Mouse (Mus musculus): Measurements from ENCODE around the gene Slamf9. TPM values are rescaled to one million over a fixed set of nuclear protein-coding genes. Genes with fewer than 3 reads are reported as not detected.
A peak's percentile ranks its signal among the peaks of the same experiment; 100 is the strongest.

Gene Slamf9
- polyA plus RNA-seq, 1 experiment from 2014 or later, result 0.55 TPM

DNA sequence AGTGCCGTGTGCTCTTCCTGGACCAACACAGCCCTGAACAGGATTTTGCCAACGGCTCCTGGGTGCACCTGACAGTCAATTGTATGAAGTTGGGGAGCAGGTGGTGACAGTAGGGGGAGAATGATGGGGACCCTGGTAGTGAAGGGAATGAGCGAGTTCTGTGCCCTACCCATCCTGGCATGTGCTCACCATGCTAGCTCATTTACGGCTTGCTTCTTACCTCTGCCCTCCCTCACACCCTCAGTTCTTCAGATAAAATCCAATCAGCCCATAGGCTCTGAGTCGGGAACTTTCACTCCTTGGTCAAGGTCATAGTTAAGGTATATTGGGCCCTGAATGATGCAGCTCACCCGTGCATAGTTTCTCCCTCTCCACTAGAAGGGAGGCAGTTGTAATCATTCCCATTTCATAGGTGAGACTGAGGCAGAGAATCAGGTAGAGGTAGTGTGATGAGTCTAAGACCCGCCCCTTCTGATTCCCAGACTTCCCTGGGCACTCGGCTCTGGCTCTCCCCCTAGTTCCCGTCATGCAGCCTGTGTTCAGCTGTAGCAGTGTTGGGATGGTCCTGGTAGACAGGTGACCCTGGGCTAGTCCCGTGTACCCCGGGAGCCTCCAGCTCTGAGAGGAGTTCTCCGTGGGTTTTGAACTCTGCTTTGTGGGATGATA, 14.6 kb downstream of the Slamf9 start:
- no peaks in the 10 kb centered on the region for H3K4me1 ChIP-seq (replicated peaks; ENCODE audit: control insufficient read depth, insufficient read depth, low read length)
- H3K27ac ChIP-seq (ENCODE audit: low read depth, low read length), result no peak overlapping the region
- 0 out of 2 replicates have a peak overlapping the region, but pooled peaks have one; percentile 26 for H3K4me3 ChIP-seq (ENCODE audit: low read depth, low read length)
- no peak overlapping the region for H3K9ac ChIP-seq (ENCODE audit: low read depth, low read length)
- no peaks in the 10 kb centered on the region for H3K36me3 ChIP-seq (ENCODE audit: control insufficient read depth, insufficient read depth, low read length)
- DNase-seq (ENCODE audit: low spot score) (no peak), ATAC-seq (replicated peaks; ENCODE audit: low FRiP score) (peak; percentile 14; the same call in 1 of the 2 replicates)
- H3K27me3 ChIP-seq (replicated peaks; ENCODE audit: control insufficient read depth, insufficient read depth, low read length), result peaks cover 11% of the 10 kb centered on the region; the same call in 1 of the 2 replicates
- WGBS, result 53% methylated on average over 12 of the region's 12 CpGs
- H3K9me3 ChIP-seq (ENCODE audit: control insufficient read depth, low read length), result no peaks in the 10 kb centered on the region
- peak overlapping the region; percentile 46 for H3K4me2 ChIP-seq

GRCm38 (mm10) chr1:172490261-172490661, 15.1 kb downstream of the Slamf9 start:
- ATAC-seq (replicated peaks; ENCODE audit: low FRiP score) (peak; percentile 53), DNase-seq (ENCODE audit: low spot score) (peak; percentile 85)
- Histone ChIP-seq H3K9me3 (ENCODE audit: control insufficient read depth, low read length) (no peaks in the 10 kb centered on the region), H3K4me3 (ENCODE audit: low read depth, low read length) (0 out of 2 replicates have a peak overlapping the region, but pooled peaks have one; percentile 26), H3K4me2 (peak overlapping the region; percentile 46), H3K4me1 (replicated peaks; ENCODE audit: control insufficient read depth, insufficient read depth, low read length) (no peaks in the 10 kb centered on the region), H3K36me3 (ENCODE audit: control insufficient read depth, insufficient read depth, low read length) (no peaks in the 10 kb centered on the region), H3K27me3 (replicated peaks; ENCODE audit: control insufficient read depth, insufficient read depth, low read length) (peaks cover 10% of the 10 kb centered on the region; the same call in 1 of the 2 replicates), H3K9ac (ENCODE audit: low read depth, low read length) (peak overlapping the region; percentile 12; the same call in 1 of the 2 replicates), H3K27ac (ENCODE audit: low read depth, low read length) (no peak overlapping the region)
- WGBS, result 15% methylated on average over 10 of the region's 10 CpGs

GRCm38 (mm10) chr1:172492047-172492446, 16.9 kb downstream of the Slamf9 start:
- H3K27me3 ChIP-seq (replicated peaks; ENCODE audit: control insufficient read depth, insufficient read depth, low read length), result peaks cover 10% of the 10 kb centered on the region
- H3K9me3 ChIP-seq (ENCODE audit: control insufficient read depth, low read length), result no peaks in the 10 kb centered on the region
- WGBS, result 91% methylated on average over 8 of the region's 8 CpGs
- H3K9ac ChIP-seq (ENCODE audit: low read depth, low read length), result no peak overlapping the region
- no peak overlapping the region for H3K27ac ChIP-seq (ENCODE audit: low read depth, low read length)
- H3K4me2 ChIP-seq, result no peak overlapping the region
- H3K36me3 ChIP-seq (ENCODE audit: control insufficient read depth, insufficient read depth, low read length), result no peaks in the 10 kb centered on the region
- no peaks in the 10 kb centered on the region for H3K4me1 ChIP-seq (replicated peaks; ENCODE audit: control insufficient read depth, insufficient read depth, low read length)
- ATAC-seq (replicated peaks; ENCODE audit: low FRiP score) (no peak), DNase-seq (ENCODE audit: low spot score) (no peak)
- H3K4me3 ChIP-seq (ENCODE audit: low read depth, low read length), result no peak overlapping the region

- WGBS, result 56% methylated on average over 6 of the region's 6 CpGs
- Histone ChIP-seq H3K27ac (ENCODE audit: low read depth, low read length) (no peak overlapping the region), H3K27me3 (replicated peaks; ENCODE audit: control insufficient read depth, insufficient read depth, low read length) (peaks cover 10% of the 10 kb centered on the region), H3K9ac (ENCODE audit: low read depth, low read length) (no peak overlapping the region), H3K4me1 (replicated peaks; ENCODE audit: control insufficient read depth, insufficient read depth, low read length) (0 out of 2 replicates have a peak, but pooled peaks cover 2% of the 10 kb centered on the region), H3K4me3 (ENCODE audit: low read depth, low read length) (no peak overlapping the region), H3K4me2 (no peak overlapping the region), H3K36me3 (ENCODE audit: control insufficient read depth, insufficient read depth, low read length) (no peaks in the 10 kb centered on the region), H3K9me3 (ENCODE audit: control insufficient read depth, low read length) (no peaks in the 10 kb centered on the region)
- no peak for DNase-seq (ENCODE audit: low spot score)
- ATAC-seq (replicated peaks; ENCODE audit: low FRiP score), result no peak
Measured at GRCm38 (mm10) chr1:172493516-172493915, 18.4 kb downstream of the Slamf9 start.

DNA sequence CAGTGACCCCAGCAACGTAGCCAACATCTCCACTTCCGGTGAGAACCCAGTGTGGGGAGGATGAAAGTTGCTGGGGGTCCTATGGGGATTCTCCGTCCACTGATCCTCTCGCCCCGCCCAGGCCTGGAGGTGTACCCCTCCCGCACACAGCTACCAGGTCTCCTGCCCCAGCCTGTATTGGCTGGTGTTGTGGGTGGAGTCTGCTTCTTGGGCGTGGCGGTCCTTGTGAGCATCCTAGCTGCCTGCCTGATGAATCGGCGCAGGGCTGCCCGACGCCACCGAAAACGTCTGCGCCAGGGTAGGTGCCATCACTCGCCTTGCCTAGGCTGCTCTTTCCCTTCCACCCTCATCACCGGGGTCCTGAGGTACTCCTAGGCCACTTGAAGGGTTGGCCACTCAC, 20.9 kb downstream of the Slamf9 start:
- DNase-seq (ENCODE audit: low spot score) (no peak), ATAC-seq (replicated peaks; ENCODE audit: low FRiP score) (no peak)
- H3K27me3 ChIP-seq (replicated peaks; ENCODE audit: control insufficient read depth, insufficient read depth, low read length), result peaks cover 3% of the 10 kb centered on the region; the same call in 1 of the 2 replicates
- WGBS, result 65% methylated on average over 16 of the region's 17 CpGs
- no peak overlapping the region for H3K9ac ChIP-seq (ENCODE audit: low read depth, low read length)
- H3K4me2 ChIP-seq, result no peak overlapping the region
- no peak overlapping the region for H3K4me3 ChIP-seq (ENCODE audit: low read depth, low read length)
- H3K4me1 ChIP-seq (replicated peaks; ENCODE audit: control insufficient read depth, insufficient read depth, low read length), result 0 out of 2 replicates have a peak, but pooled peaks cover 2% of the 10 kb centered on the region
- H3K36me3 ChIP-seq (ENCODE audit: control insufficient read depth, insufficient read depth, low read length), result no peaks in the 10 kb centered on the region
- H3K9me3 ChIP-seq (ENCODE audit: control insufficient read depth, low read length), result no peaks in the 10 kb centered on the region
- no peak overlapping the region for H3K27ac ChIP-seq (ENCODE audit: low read depth, low read length)

- Histone ChIP-seq H3K4me1 (replicated peaks; ENCODE audit: control insufficient read depth, insufficient read depth, low read length) (peaks cover 12% of the 10 kb centered on the region), H3K4me2 (no peak overlapping the region), H3K9ac (ENCODE audit: low read depth, low read length) (no peak overlapping the region), H3K27ac (ENCODE audit: low read depth, low read length) (no peak overlapping the region), H3K4me3 (ENCODE audit: low read depth, low read length) (no peak overlapping the region), H3K27me3 (replicated peaks; ENCODE audit: control insufficient read depth, insufficient read depth, low read length) (peaks cover 3% of the 10 kb centered on the region; the same call in 1 of the 2 replicates), H3K9me3 (ENCODE audit: control insufficient read depth, low read length) (no peaks in the 10 kb centered on the region), H3K36me3 (ENCODE audit: control insufficient read depth, insufficient read depth, low read length) (no peaks in the 10 kb centered on the region)
- DNase-seq (ENCODE audit: low spot score) (no peak), ATAC-seq (replicated peaks; ENCODE audit: low FRiP score) (no peak)
- 60% methylated on average over 10 of the region's 10 CpGs for WGBS
Measured at GRCm38 (mm10) chr1:172497428-172497827, 22.3 kb downstream of the Slamf9 start.

DNA sequence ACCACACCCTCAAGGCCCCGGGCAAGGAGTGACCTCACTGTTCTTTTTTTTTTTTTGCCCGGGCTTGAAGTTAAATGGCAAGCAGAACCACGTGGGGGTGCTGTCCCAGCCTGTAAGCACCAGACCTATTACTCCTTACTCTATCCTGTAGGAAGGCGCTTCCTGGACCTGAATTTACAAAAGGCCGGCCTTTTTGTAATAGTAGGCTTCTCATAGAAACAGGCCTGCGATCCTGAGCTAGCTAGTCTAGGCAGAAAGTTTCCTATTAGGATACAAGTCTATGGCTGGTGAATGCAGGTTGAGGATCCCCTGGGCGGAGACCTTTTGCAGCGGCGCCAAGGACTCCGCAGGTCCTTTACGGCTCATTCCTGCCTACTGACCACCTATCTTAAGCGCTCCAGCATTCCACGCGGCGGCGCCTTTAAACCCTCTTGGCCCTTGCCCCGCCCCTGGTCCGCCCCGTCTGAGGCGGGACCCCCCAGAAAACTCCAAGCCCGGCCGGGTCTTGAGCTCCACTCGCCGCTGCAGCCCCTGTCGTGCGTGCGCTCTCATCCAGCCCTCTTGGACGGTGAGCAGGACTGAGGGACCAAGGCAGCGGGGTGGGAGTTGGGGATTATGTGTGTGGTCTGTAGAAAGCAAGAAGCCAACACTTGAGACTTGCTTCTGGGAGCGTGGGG, 24.7 kb downstream of the Slamf9 start, which contains the start of gene Tagln2:
Tagln2 (plus strand) TSS at position 283 of the 677 bp plus-strand sequence.
- WGBS, result 1% methylated on average over 30 of the region's 30 CpGs
- H3K27me3 ChIP-seq (replicated peaks; ENCODE audit: control insufficient read depth, insufficient read depth, low read length), result peaks cover 3% of the 10 kb centered on the region; the same call in 1 of the 2 replicates
- ATAC-seq (replicated peaks; ENCODE audit: low FRiP score) (peak; percentile 61), DNase-seq (ENCODE audit: low spot score) (peak; percentile 81)
- H3K4me3 ChIP-seq (ENCODE audit: low read depth, low read length), result peak within 1 kb of the TSS; percentile 65
- H3K9ac ChIP-seq (ENCODE audit: low read depth, low read length), result peak within 1 kb of the TSS; percentile 81
- peaks cover 34% of the 10 kb centered on the region for H3K4me1 ChIP-seq (replicated peaks; ENCODE audit: control insufficient read depth, insufficient read depth, low read length)
- peak within 1 kb of the TSS; percentile 76 for H3K4me2 ChIP-seq
- peak within 1 kb of the TSS; percentile 78 for H3K27ac ChIP-seq (ENCODE audit: low read depth, low read length)
- H3K36me3 ChIP-seq (ENCODE audit: control insufficient read depth, insufficient read depth, low read length), result no peaks in the 10 kb centered on the region
- H3K9me3 ChIP-seq (ENCODE audit: control insufficient read depth, low read length), result no peaks in the 10 kb centered on the region

- DNase-seq (ENCODE audit: low spot score) (peak; percentile 81), ATAC-seq (replicated peaks; ENCODE audit: low FRiP score) (peak; percentile 51)
- Histone ChIP-seq H3K9me3 (ENCODE audit: control insufficient read depth, low read length) (no peaks in the 10 kb centered on the region), H3K4me2 (peak overlapping the region; percentile 76), H3K4me3 (ENCODE audit: low read depth, low read length) (peak overlapping the region; percentile 65), H3K4me1 (replicated peaks; ENCODE audit: control insufficient read depth, insufficient read depth, low read length) (peaks cover 36% of the 10 kb centered on the region), H3K27me3 (replicated peaks; ENCODE audit: control insufficient read depth, insufficient read depth, low read length) (0 out of 2 replicates have a peak, but pooled peaks cover 3% of the 10 kb centered on the region), H3K27ac (ENCODE audit: low read depth, low read length) (peak overlapping the region; percentile 78), H3K9ac (ENCODE audit: low read depth, low read length) (peak overlapping the region; percentile 81), H3K36me3 (ENCODE audit: control insufficient read depth, insufficient read depth, low read length) (peaks cover 3% of the 10 kb centered on the region)
- WGBS, result under 1% methylated on average over 56 of the region's 56 CpGs
Measured at GRCm38 (mm10) chr1:172500451-172501370, 25.6 kb downstream of the Slamf9 start.

All from liver, embryonic 11.5 days (tissue).